Mouse (Mus musculus): ENCODE measurements around the gene Vmn1r83.

The Vmn1r83 gene

GRCm38 (mm10) chr7:12329381-12329780 is at the start of gene Vmn1r83:
Gene Vmn1r83, minus strand, starts transcription at chr7:12329481.
- DNase-seq (ENCODE audit: low spot score), result no peak

GRCm38 (mm10) chr7:12369173-12369572 is 39.9 kb upstream of the Vmn1r83 start, which contains the start of gene Vmn1r84:
Gene Vmn1r84, minus strand, starts transcription at chr7:12369273.
- DNase-seq (ENCODE audit: low spot score), result no peak

DNA sequence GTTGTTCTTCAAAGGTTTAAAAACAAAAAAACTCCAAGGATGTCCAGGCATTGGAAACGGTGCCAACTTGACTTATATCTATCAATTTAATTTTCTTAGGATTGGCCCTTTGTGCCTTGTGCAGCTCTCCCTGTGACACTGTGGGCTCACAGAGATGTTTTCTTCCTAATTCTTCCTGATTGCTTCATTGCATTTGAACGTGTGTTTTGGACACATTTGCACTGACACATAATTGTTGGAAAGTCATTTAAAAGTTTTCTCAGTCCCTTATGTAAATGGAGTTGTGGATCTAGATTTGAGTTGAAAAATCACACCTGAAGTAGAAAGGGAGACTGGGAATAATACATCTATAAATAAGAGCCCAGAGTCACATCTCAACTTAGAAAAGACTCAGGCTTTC is 29.2 kb downstream of the Vmn1r83 start, which contains the start of gene Vmn1r82:
Gene Vmn1r82 (plus strand): TSS at position 301 of the 400 bp plus-strand sequence.
- DNase-seq (ENCODE audit: low spot score), result no peak

All from c-Kit-positive CD71-positive TER-119-positive erythroid progenitor cells, embryonic 14.5 days (primary cell).